Mouse (Mus musculus) thymus, postnatal 0 days (tissue): ENCODE data around the gene Syce2. TPM values are rescaled to one million over a fixed set of nuclear protein-coding genes. Genes with fewer than 3 reads are reported as not detected.
A peak's percentile ranks its signal among the peaks of the same experiment; 100 is the strongest.

Experiments used
- DNase-seq: peaks from one replicate; pipeline ENCODE4 v3.0.0-alpha.2; 2015; ENCODE audit warnings: low spot score
- polyA plus RNA-seq: library from polyadenylated mRNA; unstranded; fragments of >200 nt; fragmentation: Nextera tagmentation; extraction: Ambion mirVana; gene quantifications from 2 replicates; pipeline ENCODE4 v1.2.1, GENCODE M21; 2015

The Syce2 gene
- polyA plus RNA-seq, 1 experiment from 2014 or later: 104 TPM

- no peak for DNase-seq
Measured at GRCm38 (mm10) chr8:84844397-84845070, 27.4 kb upstream of the Syce2 start.

GRCm38 (mm10) chr8:84845355-84846093 is 26.4 kb upstream of the Syce2 start:
- DNase-seq: no peak

DNA sequence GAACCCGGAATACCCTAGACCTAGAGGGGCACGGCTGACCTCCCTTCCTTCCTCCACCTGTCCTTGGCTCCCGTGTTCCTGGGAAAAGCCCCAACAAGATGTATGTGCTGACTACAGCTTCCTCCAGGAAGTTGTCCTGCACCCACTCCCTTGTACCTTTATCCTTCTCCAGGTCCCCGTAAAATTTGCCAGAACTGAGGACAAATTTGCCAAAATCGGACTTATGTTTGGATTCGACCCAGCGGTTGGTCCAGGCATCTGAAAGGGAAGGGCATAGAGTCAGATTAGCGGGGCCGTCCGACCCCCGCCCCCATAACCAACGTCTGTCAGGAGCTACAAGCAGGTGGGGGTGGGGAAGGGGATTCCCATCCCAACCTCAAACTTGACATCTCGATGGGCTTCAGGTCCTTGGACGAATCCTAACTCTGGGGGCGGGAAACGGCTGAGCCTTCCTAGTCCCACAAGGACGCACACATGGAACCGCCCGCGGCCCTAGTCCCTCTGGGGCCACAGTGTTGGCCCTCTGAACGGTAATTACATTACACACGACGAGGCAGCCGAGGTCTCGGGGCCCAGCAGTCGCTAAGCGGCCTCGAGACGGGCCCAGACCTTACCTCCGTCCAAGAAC is 25.7 kb upstream of the Syce2 start:
- peak; percentile 9 for DNase-seq

DNA sequence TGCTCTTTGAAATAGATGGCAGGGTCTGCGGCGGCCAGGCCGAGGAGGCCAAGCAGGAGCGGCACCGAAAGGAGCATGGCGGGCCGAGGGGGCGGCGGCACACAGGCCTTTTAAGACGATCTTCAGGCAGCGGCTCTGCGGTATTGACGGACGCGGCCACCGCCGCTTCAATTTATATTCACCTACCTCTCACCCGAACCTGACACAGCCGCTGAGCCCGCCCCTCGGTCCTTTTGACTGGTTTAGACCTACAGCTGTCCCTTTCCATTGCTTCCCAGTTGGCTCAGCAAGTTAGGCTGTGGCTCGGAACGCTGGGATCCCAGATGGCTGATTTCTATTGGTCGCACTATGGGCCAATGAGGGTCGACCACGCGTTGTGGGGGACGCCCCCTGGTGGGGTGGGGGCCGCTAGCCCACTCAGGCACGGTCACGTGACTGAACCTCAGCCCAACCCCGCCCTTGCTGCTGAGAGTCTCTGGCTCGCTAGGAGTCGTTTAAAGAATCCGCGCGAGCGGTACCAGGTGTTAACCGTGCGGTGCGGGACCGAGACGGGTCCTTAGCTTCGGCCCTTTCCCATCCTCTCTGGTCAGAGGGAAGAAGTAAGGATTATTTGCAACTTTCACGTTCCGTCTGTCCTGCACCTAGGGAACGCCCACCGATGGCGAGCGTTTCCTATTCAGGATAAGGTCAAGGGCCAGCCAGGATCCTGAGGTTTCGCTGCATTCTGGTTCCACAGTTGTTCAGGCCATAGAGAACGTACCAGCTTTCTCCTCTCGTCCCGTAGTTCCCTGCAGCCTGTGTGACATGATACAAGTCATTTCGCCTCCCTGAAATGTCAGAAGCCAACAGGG is 25.0 kb upstream of the Syce2 start, which contains the start of gene Calr:
TSS of gene Calr (minus strand) at position 213 of the 851 bp plus-strand sequence.
- peak; percentile 100 for DNase-seq

DNA sequence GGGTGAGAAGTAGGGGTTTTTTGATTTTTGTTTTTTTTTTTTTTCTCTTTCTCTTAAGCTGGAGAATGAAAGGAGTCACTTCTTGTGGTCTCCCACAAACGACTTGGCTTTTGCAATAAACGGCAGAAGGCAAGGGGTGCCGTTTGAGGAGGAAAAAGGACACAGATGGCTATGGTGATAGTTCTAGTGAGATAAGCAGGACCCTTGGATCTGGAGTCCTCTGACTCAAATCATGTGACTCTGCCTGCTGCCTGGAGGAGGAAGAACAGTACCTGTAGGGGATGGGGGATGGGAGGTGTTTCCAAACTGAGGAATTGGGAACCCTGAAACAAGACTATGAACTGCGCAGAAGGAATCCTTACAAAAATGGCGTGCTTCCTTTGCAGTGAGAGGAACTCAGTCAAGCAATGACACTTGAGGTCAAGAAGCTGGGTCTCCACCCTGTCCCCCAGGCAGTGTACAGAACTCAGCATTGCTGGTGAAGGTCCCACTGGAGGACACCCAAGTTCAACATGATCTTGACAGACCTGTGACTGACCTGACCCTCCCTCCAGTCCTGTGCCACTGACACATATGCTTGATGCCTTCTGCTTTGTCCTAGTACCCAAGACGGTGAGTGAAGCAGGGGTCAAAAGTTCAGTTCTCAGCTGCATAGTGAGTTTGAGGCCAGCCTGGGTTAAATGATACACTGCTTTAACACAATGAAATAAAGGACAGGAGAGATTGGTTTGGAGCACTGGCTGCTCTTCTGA is 24.1 kb upstream of the Syce2 start:
- peak; percentile 68 for DNase-seq

- DNase-seq: no peak
Measured at GRCm38 (mm10) chr8:84856434-84856833, 15.5 kb upstream of the Syce2 start.

DNA sequence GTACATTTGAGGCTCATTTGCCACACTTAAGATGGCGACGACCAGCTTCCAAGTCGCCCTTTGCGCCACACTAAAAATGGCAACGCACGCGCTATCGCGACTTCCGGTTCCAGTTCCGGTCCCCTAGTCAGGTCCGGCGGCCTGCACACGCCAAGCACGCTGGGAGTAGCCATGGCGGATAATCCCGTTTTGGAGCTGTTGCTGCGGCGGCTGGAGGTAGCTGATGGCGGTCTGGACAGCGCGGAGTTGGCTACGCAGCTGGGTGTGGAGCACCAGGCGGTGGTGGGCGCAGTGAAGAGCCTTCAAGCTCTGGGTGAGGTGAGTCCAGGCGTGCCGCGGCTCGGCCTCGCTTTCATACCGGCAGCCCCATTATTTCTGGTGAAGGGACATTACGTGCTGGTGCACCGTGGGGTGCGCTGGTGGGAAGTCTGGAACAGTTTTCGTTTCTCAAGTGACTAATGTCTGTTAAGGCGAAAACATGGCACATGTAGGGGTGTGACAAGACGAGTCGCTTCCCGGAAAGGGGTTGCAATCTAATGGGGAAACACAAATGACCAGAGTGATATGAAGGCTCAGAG is 15.0 kb upstream of the Syce2 start, which contains the start of gene Farsa:
TSS of gene Farsa (plus strand) at position 126 of the 578 bp plus-strand sequence.
- peak; percentile 91 for DNase-seq

DNA sequence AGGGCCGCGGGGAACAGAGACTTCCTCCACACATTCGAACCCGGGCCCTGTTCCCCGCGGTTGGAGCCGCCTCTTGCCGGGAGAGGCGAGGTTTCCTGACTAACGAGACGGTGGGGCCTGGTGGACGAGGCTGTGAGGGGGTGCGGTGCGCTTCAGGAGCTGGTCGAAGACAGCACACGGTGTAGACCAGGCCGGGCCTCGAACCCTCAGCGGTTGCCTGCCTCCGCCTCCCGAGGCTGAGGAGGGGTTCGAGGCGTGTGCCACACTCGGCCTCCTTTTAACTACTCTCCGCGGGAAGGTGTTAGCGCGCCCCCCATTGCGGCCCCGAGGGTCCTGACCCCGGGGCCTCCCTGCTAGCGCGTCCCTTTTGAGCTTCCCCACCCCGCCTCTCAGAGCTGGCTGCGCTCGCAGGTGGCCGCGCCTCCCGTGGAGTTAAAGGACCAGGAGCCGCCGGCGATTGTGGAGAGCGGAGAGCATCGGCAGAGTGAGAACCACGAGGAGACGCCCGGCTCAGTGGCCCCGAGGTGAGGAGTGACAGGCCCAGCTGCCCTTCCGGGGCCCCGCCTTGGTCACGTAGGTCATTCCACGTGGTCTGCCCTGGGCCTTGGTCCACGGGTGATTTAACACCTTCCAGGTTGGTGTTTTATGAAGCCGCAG is 526 bp downstream of the Syce2 start:
- peak; percentile 46 for DNase-seq

DNA sequence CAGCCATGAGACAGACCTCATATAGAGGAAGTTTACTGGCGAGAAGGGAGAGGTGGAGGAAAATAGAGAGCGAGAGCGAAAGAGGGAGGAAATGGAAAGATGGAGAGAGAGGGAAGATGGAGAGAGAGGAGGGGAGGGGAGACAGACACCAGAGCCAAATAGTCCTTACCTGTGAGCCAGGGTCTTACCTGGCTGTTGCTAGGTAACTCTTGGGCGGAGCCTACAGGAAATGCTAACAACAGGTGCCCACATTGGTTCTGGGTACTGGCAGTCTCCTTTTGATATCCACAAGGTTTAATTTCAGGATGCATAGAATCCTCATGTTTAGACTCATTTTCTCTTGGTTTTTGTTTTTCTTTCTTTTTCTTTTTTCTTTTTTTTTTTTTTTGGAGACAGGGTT is 1.1 kb downstream of the Syce2 start:
- no peak for DNase-seq

DNA sequence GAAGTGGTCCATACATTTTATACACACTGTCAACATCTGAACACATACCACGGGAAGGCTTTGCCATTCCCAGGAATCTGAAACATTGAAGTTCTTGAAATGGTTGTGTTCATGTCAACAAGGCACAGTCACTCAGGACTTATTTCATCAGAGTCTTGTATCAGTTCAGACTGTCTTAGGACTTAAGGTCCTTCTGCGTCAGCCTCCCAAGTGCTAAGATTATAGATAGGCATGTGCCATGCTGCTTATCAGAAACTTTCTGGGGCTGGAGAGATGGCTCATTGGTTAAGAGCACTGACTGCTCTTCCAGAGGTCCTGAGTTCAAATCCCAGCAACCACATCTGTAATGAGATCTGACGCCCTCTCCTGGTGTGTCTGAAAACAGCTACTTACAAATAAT is 2.4 kb downstream of the Syce2 start:
- DNase-seq: no peak

DNA sequence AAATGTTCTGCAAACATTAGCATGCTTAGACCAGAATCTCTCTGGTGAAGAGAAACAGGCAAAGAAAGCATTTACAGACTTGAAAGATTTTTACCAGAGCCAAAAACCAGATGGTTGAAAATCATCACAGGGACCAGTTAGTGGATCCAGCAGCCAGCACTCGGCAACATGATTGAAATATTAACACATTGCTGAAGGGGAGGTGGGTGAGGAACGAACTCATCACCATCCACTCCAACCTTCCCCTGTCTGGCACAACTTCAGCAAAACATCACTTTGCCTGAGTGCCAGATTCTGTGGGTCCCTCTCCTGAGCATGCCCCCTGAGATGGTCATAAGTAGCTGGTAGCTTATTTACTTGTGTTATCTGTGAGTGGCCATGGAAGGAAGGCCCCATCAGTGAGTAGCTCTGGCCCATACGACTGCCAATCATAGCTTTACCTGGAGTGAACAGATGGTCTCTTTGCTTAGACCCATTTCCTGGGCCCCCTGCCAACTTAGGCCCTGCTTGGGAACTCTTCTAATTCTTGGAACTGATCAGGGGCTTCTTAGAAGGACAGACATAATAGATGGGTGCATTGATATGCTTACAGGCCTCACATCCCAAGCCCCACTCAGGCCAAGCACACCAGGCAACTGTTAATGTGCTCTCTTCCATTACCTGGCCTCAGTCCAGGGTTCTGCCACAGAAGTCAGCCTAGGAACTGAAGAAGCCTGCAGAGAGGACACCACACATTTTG is 5.6 kb downstream of the Syce2 start:
- no peak for DNase-seq

DNA sequence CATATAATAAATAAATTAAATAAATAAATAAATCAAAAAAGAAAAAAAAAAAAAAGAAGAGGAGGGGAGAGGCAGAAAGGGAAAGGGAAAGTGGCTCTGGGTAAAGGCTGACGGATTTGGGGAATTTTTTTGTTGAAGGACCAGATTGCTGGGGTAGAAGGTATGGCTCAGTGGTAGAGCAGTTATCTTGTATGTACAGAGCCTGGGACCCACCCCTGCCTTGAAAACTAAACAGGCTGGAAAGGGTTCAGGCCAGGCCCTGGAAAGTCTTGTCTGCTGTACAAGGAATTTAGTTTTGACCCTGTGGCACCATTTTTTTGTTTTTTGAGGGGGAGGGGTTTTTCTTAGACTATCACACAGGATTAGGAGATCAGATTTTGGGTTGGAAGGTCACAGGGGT is 7.0 kb downstream of the Syce2 start:
- no peak for DNase-seq

DNA sequence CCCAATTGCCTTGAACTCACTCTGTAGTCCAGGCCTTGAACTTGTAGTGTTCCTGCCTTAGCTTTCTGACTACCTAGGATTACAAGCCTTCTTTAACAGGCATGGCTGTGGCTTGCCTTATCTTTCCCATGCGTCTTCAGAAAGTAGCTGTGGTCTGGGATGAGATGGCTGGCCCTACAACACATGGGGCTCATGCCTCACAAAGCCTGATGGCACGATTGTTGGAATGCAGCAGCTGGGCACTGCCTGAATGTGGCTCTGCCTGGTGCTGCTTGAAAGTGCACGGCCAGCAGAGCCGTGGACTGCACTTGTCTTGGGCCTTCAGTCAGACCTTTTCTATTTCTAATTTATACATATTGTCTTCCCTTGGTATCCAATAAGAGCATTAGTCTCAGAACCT is 12.8 kb downstream of the Syce2 start:
- DNase-seq: no peak

DNA sequence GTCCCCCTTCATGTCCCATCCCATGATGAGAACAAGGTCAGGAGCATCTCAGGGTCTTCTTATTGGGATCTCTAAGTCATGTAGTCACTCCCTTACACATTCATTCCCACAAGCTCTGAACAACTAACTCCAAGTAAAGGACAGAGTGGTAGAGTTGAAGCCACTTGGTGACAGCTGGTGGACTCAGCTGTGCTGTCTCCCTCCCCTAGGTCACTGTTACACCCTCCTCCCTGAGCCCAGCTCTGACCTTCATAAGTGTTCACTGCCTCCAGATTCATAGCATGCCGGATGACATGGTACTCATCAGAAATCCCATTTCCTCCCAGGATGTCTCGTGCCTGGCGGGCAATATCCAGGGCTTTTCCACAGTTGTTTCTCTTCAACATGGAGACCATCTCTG is 16.4 kb downstream of the Syce2 start:
- no peak for DNase-seq

- no peak for DNase-seq
Measured at GRCm38 (mm10) chr8:84889141-84889540, 17.2 kb downstream of the Syce2 start.

GRCm38 (mm10) chr8:84892993-84893708 is 21.2 kb downstream of the Syce2 start:
- DNase-seq: no peak

DNA sequence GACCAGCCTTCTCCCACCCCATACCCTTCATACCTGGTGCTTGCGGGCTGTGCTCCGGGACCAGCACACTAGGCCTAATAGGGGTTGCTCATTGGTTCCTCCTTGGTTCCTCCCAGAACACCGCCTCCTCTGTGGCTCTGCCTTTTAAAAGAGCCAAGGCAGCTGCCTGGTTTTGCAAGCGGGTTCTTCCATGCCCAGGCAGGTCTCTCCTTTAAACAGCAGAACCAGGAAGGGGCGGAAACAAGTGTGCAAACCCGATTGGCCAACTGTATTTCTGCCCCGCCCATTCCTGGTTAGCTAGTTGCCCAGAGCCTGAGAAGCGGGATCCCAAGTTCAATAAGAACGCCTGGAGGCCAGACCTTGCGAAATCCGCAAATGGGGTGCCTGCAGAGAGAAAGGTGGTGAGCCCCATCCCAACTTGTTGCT is 21.8 kb downstream of the Syce2 start, which contains the start of gene Gcdh:
TSS of gene Gcdh (minus strand) at position 213 of the 426 bp plus-strand sequence.
- DNase-seq: peak; percentile 92

DNA sequence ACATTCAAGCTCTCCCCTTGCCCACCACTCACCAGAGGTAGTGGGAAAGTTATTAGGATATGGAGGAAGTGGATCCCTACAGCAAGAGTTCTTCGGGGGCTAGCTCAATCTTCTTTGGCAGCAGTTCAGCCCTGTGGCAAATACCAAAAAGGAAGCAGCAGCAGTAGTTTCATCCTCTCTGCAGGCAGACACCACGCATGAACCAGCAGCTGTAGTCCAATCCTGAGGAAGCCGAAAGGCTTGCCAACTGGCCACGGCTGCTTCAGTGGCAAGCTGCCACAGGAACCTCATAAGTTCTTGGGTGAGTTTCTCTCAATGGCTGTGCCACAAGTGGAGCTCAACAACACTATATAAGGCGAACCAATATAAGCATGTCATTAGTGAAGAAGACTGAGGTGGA is 24.1 kb downstream of the Syce2 start:
- DNase-seq: no peak
